Mouse (Mus musculus): ENCODE measurements around the gene Rfx6. TPM values are rescaled to one million over a fixed set of nuclear protein-coding genes. Genes with fewer than 3 reads are reported as not detected.

Rfx6 gene
- polyA plus RNA-seq, 1 experiment from 2014 or later = 0.15 TPM

- no peaks in the 10 kb centered on the region for H3K27me3 ChIP-seq (ENCODE audit: control insufficient read depth, insufficient read depth, low read length)
- ATAC-seq (ENCODE audit: insufficient read depth, low FRiP score, low TSS enrichment) (no peak), DNase-seq (ENCODE audit: low spot score) (no peak)
- H3K27ac ChIP-seq (ENCODE audit: low read depth, low read length) = no peak overlapping the region
- H3K4me1 ChIP-seq (ENCODE audit: control insufficient read depth, insufficient read depth, low read length) = no peaks in the 10 kb centered on the region
- no peak overlapping the region for H3K4me3 ChIP-seq (ENCODE audit: low read depth, low read length)
- WGBS = 33% methylated on average over 3 of the region's 3 CpGs
- no peaks in the 10 kb centered on the region for H3K36me3 ChIP-seq (ENCODE audit: control insufficient read depth, insufficient read depth, low read length)
- no peak overlapping the region for H3K4me2 ChIP-seq (ENCODE audit: low read depth)
- no peaks in the 10 kb centered on the region for H3K9me3 ChIP-seq (ENCODE audit: control insufficient read depth, low read length)
- H3K9ac ChIP-seq (ENCODE audit: low read length) = no peak overlapping the region
These were observed 43.3 kb downstream of the Rfx6 start for GRCm38 (mm10) chr10:51720904-51721303.

- no peaks in the 10 kb centered on the region for H3K4me1 ChIP-seq (ENCODE audit: control insufficient read depth, insufficient read depth, low read length)
- H3K4me3 ChIP-seq (ENCODE audit: low read depth, low read length) = no peak overlapping the region
- H3K9me3 ChIP-seq (ENCODE audit: control insufficient read depth, low read length) = no peaks in the 10 kb centered on the region
- no peak overlapping the region for H3K4me2 ChIP-seq (ENCODE audit: low read depth)
- no peaks in the 10 kb centered on the region for H3K27me3 ChIP-seq (ENCODE audit: control insufficient read depth, insufficient read depth, low read length)
- 92% methylated on average over 5 of the region's 5 CpGs for WGBS
- DNase-seq (ENCODE audit: low spot score) (no peak), ATAC-seq (ENCODE audit: insufficient read depth, low FRiP score, low TSS enrichment) (no peak)
- H3K36me3 ChIP-seq (ENCODE audit: control insufficient read depth, insufficient read depth, low read length) = no peaks in the 10 kb centered on the region
- H3K9ac ChIP-seq (ENCODE audit: low read length) = no peak overlapping the region
- H3K27ac ChIP-seq (ENCODE audit: low read depth, low read length) = no peak overlapping the region
These were observed 83.9 kb downstream of the Rfx6 start for GRCm38 (mm10) chr10:51761436-51761835.

GRCm38 (mm10) chr10:51763241-51763640 is 85.7 kb downstream of the Rfx6 start:
- Histone ChIP-seq H3K4me3 (ENCODE audit: low read depth, low read length) (no peak overlapping the region), H3K36me3 (ENCODE audit: control insufficient read depth, insufficient read depth, low read length) (no peaks in the 10 kb centered on the region), H3K27ac (ENCODE audit: low read depth, low read length) (no peak overlapping the region), H3K9me3 (ENCODE audit: control insufficient read depth, low read length) (no peaks in the 10 kb centered on the region), H3K9ac (ENCODE audit: low read length) (no peak overlapping the region), H3K4me1 (ENCODE audit: control insufficient read depth, insufficient read depth, low read length) (no peaks in the 10 kb centered on the region), H3K27me3 (ENCODE audit: control insufficient read depth, insufficient read depth, low read length) (no peaks in the 10 kb centered on the region), H3K4me2 (ENCODE audit: low read depth) (no peak overlapping the region)
- no peak for ATAC-seq (ENCODE audit: insufficient read depth, low FRiP score, low TSS enrichment)
- WGBS = 75% methylated on average over 2 of the region's 2 CpGs
- no peak for DNase-seq (ENCODE audit: low spot score)

GRCm38 (mm10) chr10:51768445-51768844 is 90.9 kb downstream of the Rfx6 start:
- Histone ChIP-seq H3K9ac (ENCODE audit: low read length) (no peak overlapping the region), H3K4me2 (ENCODE audit: low read depth) (no peak overlapping the region), H3K27ac (ENCODE audit: low read depth, low read length) (no peak overlapping the region), H3K27me3 (ENCODE audit: control insufficient read depth, insufficient read depth, low read length) (no peaks in the 10 kb centered on the region), H3K9me3 (ENCODE audit: control insufficient read depth, low read length) (no peaks in the 10 kb centered on the region), H3K36me3 (ENCODE audit: control insufficient read depth, insufficient read depth, low read length) (no peaks in the 10 kb centered on the region), H3K4me3 (ENCODE audit: low read depth, low read length) (no peak overlapping the region), H3K4me1 (ENCODE audit: control insufficient read depth, insufficient read depth, low read length) (no peaks in the 10 kb centered on the region)
- 55% methylated on average over 5 of the region's 5 CpGs for WGBS
- DNase-seq (ENCODE audit: low spot score) (no peak), ATAC-seq (ENCODE audit: insufficient read depth, low FRiP score, low TSS enrichment) (no peak)

GRCm38 (mm10) chr10:51769252-51769651 is 91.7 kb downstream of the Rfx6 start:
- H3K9me3 ChIP-seq (ENCODE audit: control insufficient read depth, low read length) = no peaks in the 10 kb centered on the region
- no peaks in the 10 kb centered on the region for H3K4me1 ChIP-seq (ENCODE audit: control insufficient read depth, insufficient read depth, low read length)
- H3K27ac ChIP-seq (ENCODE audit: low read depth, low read length) = no peak overlapping the region
- no peaks in the 10 kb centered on the region for H3K27me3 ChIP-seq (ENCODE audit: control insufficient read depth, insufficient read depth, low read length)
- 77% methylated on average over 7 of the region's 7 CpGs for WGBS
- no peak overlapping the region for H3K9ac ChIP-seq (ENCODE audit: low read length)
- H3K36me3 ChIP-seq (ENCODE audit: control insufficient read depth, insufficient read depth, low read length) = no peaks in the 10 kb centered on the region
- H3K4me3 ChIP-seq (ENCODE audit: low read depth, low read length) = no peak overlapping the region
- H3K4me2 ChIP-seq (ENCODE audit: low read depth) = no peak overlapping the region
- no peak for DNase-seq (ENCODE audit: low spot score)
- no peak for ATAC-seq (ENCODE audit: insufficient read depth, low FRiP score, low TSS enrichment)

GRCm38 (mm10) chr10:51779648-51780047 is 102.1 kb downstream of the Rfx6 start:
- no peaks in the 10 kb centered on the region for H3K36me3 ChIP-seq (ENCODE audit: control insufficient read depth, insufficient read depth, low read length)
- no peaks in the 10 kb centered on the region for H3K4me1 ChIP-seq (ENCODE audit: control insufficient read depth, insufficient read depth, low read length)
- ATAC-seq (ENCODE audit: insufficient read depth, low FRiP score, low TSS enrichment) (no peak), DNase-seq (ENCODE audit: low spot score) (no peak)
- no peak overlapping the region for H3K4me3 ChIP-seq (ENCODE audit: low read depth, low read length)
- H3K27me3 ChIP-seq (ENCODE audit: control insufficient read depth, insufficient read depth, low read length) = no peaks in the 10 kb centered on the region
- H3K27ac ChIP-seq (ENCODE audit: low read depth, low read length) = no peak overlapping the region
- H3K9me3 ChIP-seq (ENCODE audit: control insufficient read depth, low read length) = no peaks in the 10 kb centered on the region
- no peak overlapping the region for H3K9ac ChIP-seq (ENCODE audit: low read length)
- no peak overlapping the region for H3K4me2 ChIP-seq (ENCODE audit: low read depth)
- WGBS = 75% methylated on average over 2 of the region's 2 CpGs

Other genes starting within 250 kb of the Rfx6 start
- 0.62 TPM in 1 of 2 replicates, not detected in the other for gene Gm49339, start 197.1 kb upstream of the Rfx6 start, polyA plus RNA-seq (2014; fragmentation: Nextera tagmentation; extraction: Ambion mirVana)
- gene Lilr4b, start 197.1 kb upstream of the Rfx6 start, polyA plus RNA-seq (2014; fragmentation: Nextera tagmentation; extraction: Ambion mirVana) = 0.24 TPM in 1 of 2 replicates, not detected in the other
- 0.57 and 2.1 TPM in 2 replicates for gene Lilrb4a, start 186.8 kb upstream of the Rfx6 start, polyA plus RNA-seq (2014; fragmentation: Nextera tagmentation; extraction: Ambion mirVana)
- 0.90 and 0.95 TPM in 2 replicates for gene Fam162b, start 87.2 kb upstream of the Rfx6 start, polyA plus RNA-seq (2014; fragmentation: Nextera tagmentation; extraction: Ambion mirVana)
- not detected in 2 replicates for gene Gprc6a, start 46.3 kb upstream of the Rfx6 start, polyA plus RNA-seq (2014; fragmentation: Nextera tagmentation; extraction: Ambion mirVana)